Mouse (Mus musculus) hindbrain, embryonic 11.5 days (tissue): ENCODE measurements at regions not wholly inside any gene's neighbourhood (a gene's known extent, or its start where the extent isn't known, plus 50 kb on each side); places are given as distances from the start of the nearest gene placed in this dataset.

ENCODE experiments used
- ATAC-seq: fragments of 200-750 bp; cut with Nextera tagmentation; 2 replicates; pipeline ENCODE4 v1.8.0; 2017; ENCODE audit warnings: mild to moderate bottlenecking, moderate TSS enrichment, moderate library complexity; ENCODE audit not compliant: low FRiP score
- DNase-seq: peaks from one replicate; pipeline ENCODE4 v3.0.0-alpha.2; 2015; ENCODE audit warnings: low spot score
- H3K27ac ChIP-seq: fragments of 300-500 bp; sonication (generic); 2 replicates; pipeline ENCODE4 v1.5.1; 2014; ENCODE audit warnings: mild to moderate bottlenecking, low read depth, low read length
- H3K27me3 ChIP-seq: fragments of 300-500 bp; sonication (generic); 2 replicates; pipeline ENCODE4 v1.6.1; 2014; ENCODE audit warnings: mild to moderate bottlenecking, low read length, moderate library complexity, mixed read lengths; ENCODE audit not compliant: control insufficient read depth, insufficient read depth
- H3K36me3 ChIP-seq: fragments of 300-500 bp; sonication (generic); 2 replicates; pipeline ENCODE4 v1.6.1; 2014; ENCODE audit warnings: mild to moderate bottlenecking, low read length, moderate library complexity, mixed read lengths; ENCODE audit not compliant: control insufficient read depth, insufficient read depth
- H3K4me1 ChIP-seq: fragments of 300-500 bp; sonication (generic); replicated peaks from 2 replicates; pipeline ENCODE4 v1.6.1; 2014; ENCODE audit warnings: low read length, mixed read lengths; ENCODE audit not compliant: control insufficient read depth, insufficient read depth
- H3K4me2 ChIP-seq: fragments of 300-500 bp; sonication (generic); replicated peaks from 2 replicates; pipeline ENCODE4 v1.6.1; 2014; ENCODE audit warnings: mild to moderate bottlenecking, low read depth, low read length
- H3K4me3 ChIP-seq: fragments of 300-500 bp; sonication (generic); 2 replicates; pipeline ENCODE4 v1.5.1; 2014; ENCODE audit warnings: low read depth, low read length
- H3K9ac ChIP-seq: fragments of 300-500 bp; sonication (generic); 2 replicates; pipeline ENCODE4 v1.6.1; 2014; ENCODE audit warnings: low read depth, low read length
- H3K9me3 ChIP-seq: fragments of 300-500 bp; sonication (generic); 2 replicates; pipeline ENCODE4 v1.6.1; 2016; ENCODE audit warnings: low read length; ENCODE audit not compliant: control insufficient read depth
- WGBS: fragments of 180-500 bp; shearing (Covaris S2); extraction: QIAGEN DNeasy Blood & Tissue Kit; methylation state at CpG from one replicate; pipeline ENCODE4 v1.1.7; 2014; 5-methylcytosine and 5-hydroxymethylcytosine counted together

GRCm38 (mm10) chr9:51418923-51419482, 90.3 kb upstream of the 1810046K07Rik start:
- WGBS: 89% methylated on average over 5 of the region's 5 CpGs
- no peak overlapping the region for H3K4me3 ChIP-seq
- no peaks in the 10 kb centered on the region for H3K36me3 ChIP-seq
- no peaks in the 10 kb centered on the region for H3K27me3 ChIP-seq
- H3K9me3 ChIP-seq: no peaks in the 10 kb centered on the region
- no peak overlapping the region for H3K4me2 ChIP-seq
- H3K9ac ChIP-seq: no peak overlapping the region
- no peak overlapping the region for H3K27ac ChIP-seq
- no peak for DNase-seq
- no peaks in the 10 kb centered on the region for H3K4me1 ChIP-seq
- no peak for ATAC-seq

DNA sequence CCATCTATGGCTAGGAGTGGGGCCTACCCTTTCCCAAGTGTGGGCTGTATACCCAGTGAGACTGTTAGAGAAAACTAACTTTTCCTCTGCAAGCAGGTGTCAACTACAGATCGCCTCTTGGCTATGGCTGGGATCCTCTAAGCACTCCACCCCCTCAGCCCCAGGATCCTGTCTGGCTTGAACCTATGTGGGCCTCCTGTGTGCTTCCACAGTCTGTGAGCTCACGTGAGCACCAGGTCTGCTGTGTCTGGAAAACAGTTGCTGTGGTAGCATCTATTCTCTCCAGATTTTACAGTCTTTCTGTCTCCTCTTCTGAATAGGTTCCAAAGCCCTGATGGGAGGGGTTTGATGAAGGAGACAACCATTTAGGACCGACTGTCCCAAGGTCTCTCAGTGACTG, 93.8 kb upstream of the 1810046K07Rik start:
- no peak overlapping the region for H3K27ac ChIP-seq
- no peaks in the 10 kb centered on the region for H3K4me1 ChIP-seq
- no peak for DNase-seq
- no peaks in the 10 kb centered on the region for H3K27me3 ChIP-seq
- H3K9me3 ChIP-seq: no peaks in the 10 kb centered on the region
- H3K4me2 ChIP-seq: no peak overlapping the region
- WGBS: 73% methylated on average over 3 of the region's 3 CpGs
- ATAC-seq: no peak
- no peaks in the 10 kb centered on the region for H3K36me3 ChIP-seq
- H3K9ac ChIP-seq: no peak overlapping the region
- H3K4me3 ChIP-seq: no peak overlapping the region

DNA sequence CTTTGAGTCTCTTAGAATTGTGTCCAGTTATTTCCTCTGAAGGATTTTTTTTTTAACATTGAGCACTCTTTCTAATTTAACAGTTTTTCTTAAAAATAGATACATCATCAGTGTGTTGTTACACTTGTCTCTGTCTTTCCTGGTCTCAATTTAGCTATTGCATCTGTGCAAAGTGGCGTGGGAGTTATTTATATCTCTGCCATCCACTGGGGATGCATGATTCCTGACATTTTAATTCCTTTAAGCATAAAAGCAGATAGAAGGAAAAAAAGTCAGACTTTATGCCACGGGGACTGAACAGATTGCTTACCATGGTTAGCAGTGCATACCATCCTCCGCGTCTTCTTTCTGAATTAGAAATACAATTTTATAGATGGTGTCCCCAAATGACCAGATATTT, 94.6 kb upstream of the 1810046K07Rik start:
- DNase-seq (no peak), ATAC-seq (no peak)
- Histone ChIP-seq H3K9ac (no peak overlapping the region), H3K27me3 (no peaks in the 10 kb centered on the region), H3K36me3 (no peaks in the 10 kb centered on the region), H3K27ac (no peak overlapping the region), H3K4me3 (no peak overlapping the region), H3K4me2 (no peak overlapping the region), H3K4me1 (no peaks in the 10 kb centered on the region), H3K9me3 (no peaks in the 10 kb centered on the region)
- WGBS: 83% methylated on average over 4 of the region's 4 CpGs

DNA sequence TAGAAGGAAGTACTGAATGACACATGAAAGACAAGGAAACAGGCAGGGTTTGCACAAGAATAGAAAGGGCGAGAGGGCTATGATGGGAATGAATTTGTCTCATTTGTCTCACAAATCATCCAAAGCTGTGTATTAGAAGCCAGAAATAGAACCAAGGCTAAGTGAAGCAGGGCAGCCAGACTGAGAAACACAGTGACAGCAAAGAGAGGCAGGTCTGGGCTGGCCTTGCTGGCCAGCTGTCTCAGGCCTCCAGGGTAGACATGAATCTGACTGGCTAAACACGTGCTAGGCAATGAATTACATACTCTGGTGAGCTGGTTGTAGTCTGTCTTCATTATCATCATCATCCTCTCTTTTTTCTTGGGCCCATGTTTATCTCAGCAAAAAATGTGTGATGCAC, 101.7 kb upstream of the 1810046K07Rik start:
- H3K9me3 ChIP-seq: no peaks in the 10 kb centered on the region
- 82% methylated on average over 2 of the region's 2 CpGs for WGBS
- no peaks in the 10 kb centered on the region for H3K36me3 ChIP-seq
- no peak overlapping the region for H3K27ac ChIP-seq
- no peak overlapping the region for H3K9ac ChIP-seq
- no peak overlapping the region for H3K4me3 ChIP-seq
- H3K27me3 ChIP-seq: no peaks in the 10 kb centered on the region
- no peaks in the 10 kb centered on the region for H3K4me1 ChIP-seq
- DNase-seq (no peak), ATAC-seq (no peak)
- no peak overlapping the region for H3K4me2 ChIP-seq

GRCm38 (mm10) chr9:51437130-51437529, 108.4 kb upstream of the 1810046K07Rik start:
- no peaks in the 10 kb centered on the region for H3K36me3 ChIP-seq
- DNase-seq: no peak
- no peak overlapping the region for H3K27ac ChIP-seq
- WGBS: 73% methylated on average over 2 of the region's 2 CpGs
- no peaks in the 10 kb centered on the region for H3K4me1 ChIP-seq
- H3K9me3 ChIP-seq: no peaks in the 10 kb centered on the region
- no peak for ATAC-seq
- no peak overlapping the region for H3K4me3 ChIP-seq
- no peak overlapping the region for H3K9ac ChIP-seq
- no peak overlapping the region for H3K4me2 ChIP-seq
- no peaks in the 10 kb centered on the region for H3K27me3 ChIP-seq

- Histone ChIP-seq H3K27me3 (no peaks in the 10 kb centered on the region), H3K9ac (no peak overlapping the region), H3K4me3 (no peak overlapping the region), H3K9me3 (no peaks in the 10 kb centered on the region), H3K4me2 (no peak overlapping the region), H3K4me1 (no peaks in the 10 kb centered on the region), H3K27ac (no peak overlapping the region), H3K36me3 (no peaks in the 10 kb centered on the region)
- ATAC-seq: no peak
- DNase-seq: peak; percentile 23
- WGBS: 23% methylated on average over 5 of the region's 5 CpGs
Observed at GRCm38 (mm10) chr9:51441773-51442381, 113.2 kb upstream of the 1810046K07Rik start.

GRCm38 (mm10) chr9:51455690-51456089, 127.0 kb upstream of the 1810046K07Rik start:
- Histone ChIP-seq H3K27me3 (no peaks in the 10 kb centered on the region), H3K9ac (no peak overlapping the region), H3K36me3 (no peaks in the 10 kb centered on the region), H3K4me1 (no peaks in the 10 kb centered on the region), H3K4me3 (no peak overlapping the region), H3K4me2 (no peak overlapping the region), H3K9me3 (no peaks in the 10 kb centered on the region), H3K27ac (no peak overlapping the region)
- DNase-seq (no peak), ATAC-seq (no peak)
- WGBS: 43% methylated on average over 2 of the region's 2 CpGs

- no peak for DNase-seq
Observed at GRCm38 (mm10) chr9:51462463-51463024, 133.8 kb upstream of the 1810046K07Rik start.

DNA sequence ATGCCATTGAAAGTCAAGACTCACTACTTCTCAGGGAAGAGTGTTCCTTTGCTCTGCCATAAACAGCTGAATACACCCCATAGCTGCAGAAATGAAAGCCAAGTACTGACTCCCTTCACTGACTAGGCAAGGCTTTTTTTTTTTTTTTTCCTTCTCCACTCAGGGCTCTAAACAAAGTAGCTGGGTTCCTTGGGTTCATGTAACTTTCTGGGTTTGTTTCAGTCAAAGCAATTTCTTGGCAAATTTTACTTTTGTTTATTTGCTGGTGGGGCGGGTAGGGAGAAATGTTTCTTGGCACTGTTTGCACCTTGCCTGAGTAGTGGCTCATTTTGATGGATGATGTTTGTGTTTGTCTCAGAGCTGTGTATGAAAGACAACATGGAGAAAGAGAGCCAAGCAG, 141.3 kb upstream of the 1810046K07Rik start:
- no peak for DNase-seq
- H3K36me3 ChIP-seq: no peaks in the 10 kb centered on the region
- no peak overlapping the region for H3K27ac ChIP-seq
- H3K4me2 ChIP-seq: no peak overlapping the region
- no peaks in the 10 kb centered on the region for H3K27me3 ChIP-seq
- H3K4me3 ChIP-seq: no peak overlapping the region
- H3K9me3 ChIP-seq: no peaks in the 10 kb centered on the region
- H3K9ac ChIP-seq: no peak overlapping the region
- no peak for ATAC-seq
- H3K4me1 ChIP-seq: no peaks in the 10 kb centered on the region
- 88% methylated on average over 1 of the region's 1 CpGs for WGBS

More at GRCm38 (mm10) chr9:51462463-51463024, 133.8 kb upstream of the 1810046K07Rik start:
- WGBS: 91% methylated on average over 6 of the region's 6 CpGs
- Histone ChIP-seq H3K4me2 (no peak overlapping the region), H3K27me3 (no peaks in the 10 kb centered on the region), H3K36me3 (no peaks in the 10 kb centered on the region), H3K4me3 (no peak overlapping the region), H3K9me3 (no peaks in the 10 kb centered on the region), H3K27ac (no peak overlapping the region), H3K9ac (no peak overlapping the region), H3K4me1 (no peaks in the 10 kb centered on the region)
- no peak for ATAC-seq
